Mouse (Mus musculus) ES-CJ7 (cell line): ENCODE measurements around the gene Gm5152.
"Not testable (repeated sequence)": the region's sequence is repeated elsewhere in the genome, so short reads cannot be mapped to it uniquely, and the experiment has no call there.

ENCODE experiments used
- DNase-seq: peaks from one replicate; pipeline ENCODE4 v3.0.0; 2011; ENCODE audit warnings: low read depth, low spot score

Gm5152 gene

GRCm38 (mm10) chr5:10246426-10246825 lies at the start of gene Gm5152:
Gene Gm5152, minus strand, starts transcription at chr5:10246526.
- not testable (repeated sequence) for DNase-seq

- not testable (repeated sequence) for DNase-seq
Measured at GRCm38 (mm10) chr5:10254768-10255167, 8.4 kb upstream of the Gm5152 start.

- peak; percentile 8 for DNase-seq
Measured at GRCm38 (mm10) chr5:10245770-10246169, 556 bp downstream of the Gm5152 start.

- not testable (repeated sequence) for DNase-seq
Measured at GRCm38 (mm10) chr5:10240436-10240835, 5.9 kb downstream of the Gm5152 start.

GRCm38 (mm10) chr5:10220317-10220716 lies 26.0 kb downstream of the Gm5152 start:
- no peak for DNase-seq

- DNase-seq: no peak
Measured at GRCm38 (mm10) chr5:10203067-10203466, 43.3 kb downstream of the Gm5152 start.

- DNase-seq: no peak
Measured at GRCm38 (mm10) chr5:10196880-10197279, 49.4 kb downstream of the Gm5152 start.
